Mouse (Mus musculus): ENCODE results near the gene Olfr556. TPM values are rescaled to one million over a fixed set of nuclear protein-coding genes. Genes with fewer than 3 reads are reported as not detected.

Olfr556 gene
- polyA plus RNA-seq (2015; fragmentation: Nextera tagmentation; extraction: Ambion mirVana) = not detected in 2 replicates

GRCm38 (mm10) chr7:102664599-102664998, at the start of gene Olfr556:
Gene Olfr556 (plus strand): TSS chr7:102664899.

GRCm38 (mm10) chr7:102618118-102618517, 46.6 kb upstream of the Olfr556 start, which contains the start of gene Olfr553:
Gene Olfr553 (minus strand): TSS chr7:102618218.

DNA sequence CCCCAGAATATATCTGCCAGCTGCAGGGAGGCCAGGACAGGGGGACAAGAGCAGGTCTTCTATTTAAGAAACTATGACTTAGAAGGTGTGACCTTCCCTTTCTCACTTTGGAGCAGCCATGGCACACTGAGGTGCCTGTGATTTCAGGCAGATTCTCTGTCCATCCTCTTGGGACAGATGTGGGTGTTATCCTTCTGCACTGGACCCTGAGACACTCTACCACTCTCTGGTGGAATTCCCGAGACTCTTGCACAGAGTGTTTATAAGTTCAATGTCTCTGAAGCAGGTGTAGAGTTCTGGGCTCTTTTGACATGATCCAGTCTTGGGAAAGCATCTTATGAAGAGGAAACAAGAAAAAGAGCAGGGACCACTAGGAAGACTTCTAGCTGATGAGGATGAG, 26.6 kb upstream of the Olfr556 start, which contains the start of gene Olfr554:
Olfr554 (plus strand) TSS at position 301 of the 400 bp plus-strand sequence.

GRCm38 (mm10) chr7:102658523-102658922, 6.2 kb upstream of the Olfr556 start, which contains the start of gene Olfr555:
Gene Olfr555 (plus strand): TSS chr7:102658823.

DNA sequence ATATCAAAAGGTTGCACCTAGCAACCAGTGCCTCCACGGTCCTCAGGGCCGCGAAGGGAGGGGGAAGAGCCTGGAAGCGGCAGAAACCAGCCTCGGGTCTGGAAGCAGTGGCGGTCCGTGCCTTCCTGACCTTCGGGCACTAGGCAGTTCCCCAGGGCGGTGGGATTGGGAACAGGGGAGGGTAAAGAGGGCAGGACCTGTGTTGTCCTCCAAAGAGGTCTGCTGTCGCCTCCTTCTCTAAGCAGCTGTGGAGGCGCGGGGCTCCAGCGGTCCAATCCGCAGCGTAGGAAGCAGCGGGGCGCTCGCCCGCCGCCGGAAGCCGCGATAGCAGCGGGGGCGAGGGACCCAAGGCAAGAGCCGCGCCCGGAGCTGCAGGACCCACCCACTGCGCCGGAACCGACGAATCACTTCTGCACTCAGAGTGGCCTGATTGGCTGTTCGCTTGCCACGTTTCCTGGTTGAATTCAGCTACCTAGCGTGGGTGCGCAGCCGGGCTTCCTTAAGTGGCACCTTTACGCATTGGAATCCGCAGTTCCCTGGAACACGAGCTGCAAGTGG, 22.3 kb downstream of the Olfr556 start, which contains the start of gene Trim68:
Trim68 (minus strand) TSS at position 384 of the 558 bp plus-strand sequence.

DNA sequence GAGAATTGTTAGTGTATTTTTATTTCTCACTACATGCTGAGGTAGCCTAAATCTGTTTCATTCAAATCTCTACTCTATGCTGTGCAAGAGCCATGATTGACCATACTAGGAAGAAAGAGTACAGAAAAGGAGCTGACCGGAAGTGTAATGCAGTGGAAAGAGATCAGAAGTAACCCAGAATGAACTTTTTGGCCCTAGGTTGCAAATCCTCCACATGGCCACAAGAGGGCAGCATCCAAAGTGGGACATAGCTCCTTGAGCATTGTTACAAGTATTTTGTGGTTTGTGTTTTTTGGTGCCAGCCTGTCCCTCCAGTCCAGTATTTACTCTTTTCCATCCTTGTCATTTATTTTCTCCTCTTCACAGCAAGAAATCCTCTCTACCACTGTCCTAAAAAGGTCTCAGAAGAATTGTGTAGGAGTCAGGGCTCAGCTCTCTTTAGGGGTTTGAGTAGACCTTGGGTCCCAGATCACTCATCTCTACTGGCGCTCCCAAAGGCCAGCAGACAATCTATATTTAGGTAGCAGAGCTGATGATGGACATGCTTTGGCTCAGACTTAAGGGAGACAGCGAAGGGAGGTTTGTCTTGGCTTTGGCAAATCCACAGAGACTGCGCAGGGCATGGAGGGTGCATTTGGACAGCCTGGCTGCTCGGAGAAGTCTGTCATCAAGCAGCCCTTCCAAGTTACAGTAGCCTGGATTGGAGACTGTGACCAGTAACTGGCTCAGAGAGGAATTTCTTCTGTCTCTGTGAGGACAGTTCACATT, 30.8 kb downstream of the Olfr556 start, which contains the start of gene Olfr557:
Olfr557 (plus strand) TSS at position 553 of the 768 bp plus-strand sequence.

GRCm38 (mm10) chr7:102701915-102702314, 37.2 kb downstream of the Olfr556 start, which contains the start of gene Olfr558:
Gene Olfr558 (plus strand): TSS chr7:102702215.

GRCm38 (mm10) chr7:102718970-102719369, 54.3 kb downstream of the Olfr556 start, which contains the start of gene Olfr33:
Gene Olfr33 (minus strand): TSS chr7:102719070.

Other genes with a start within 250 kb of the Olfr556 start
- 179 and 203 TPM in 2 replicates for gene Rrm1, start 223.2 kb upstream of the Olfr556 start, polyA plus RNA-seq (2015; fragmentation: Nextera tagmentation; extraction: Ambion mirVana)
- gene Olfr543, start 183.2 kb upstream of the Olfr556 start, polyA plus RNA-seq (2015; fragmentation: Nextera tagmentation; extraction: Ambion mirVana) = 0.51 and 0.91 TPM in 2 replicates
- 0.19 and 0.34 TPM in 2 replicates for gene Olfr544, start 176.6 kb upstream of the Olfr556 start, polyA plus RNA-seq (2015; fragmentation: Nextera tagmentation; extraction: Ambion mirVana)
- 0.08 TPM in 1 of 2 replicates, not detected in the other for gene Olfr545, start 165.3 kb upstream of the Olfr556 start, polyA plus RNA-seq (2015; fragmentation: Nextera tagmentation; extraction: Ambion mirVana)
- gene Olfr547, start 130.2 kb upstream of the Olfr556 start, polyA plus RNA-seq (2015; fragmentation: Nextera tagmentation; extraction: Ambion mirVana) = not detected in 2 replicates
- not detected in 2 replicates for gene Olfr548-ps1, start 124.0 kb upstream of the Olfr556 start, polyA plus RNA-seq (2015; fragmentation: Nextera tagmentation; extraction: Ambion mirVana)
- not detected in 2 replicates for gene Olfr549, start 115.0 kb upstream of the Olfr556 start, polyA plus RNA-seq (2015; fragmentation: Nextera tagmentation; extraction: Ambion mirVana)
- gene Trim21, start 99.4 kb upstream of the Olfr556 start, polyA plus RNA-seq (2015; fragmentation: Nextera tagmentation; extraction: Ambion mirVana) = 1.1 and 1.3 TPM in 2 replicates
- gene Olfr550, start 93.5 kb upstream of the Olfr556 start, polyA plus RNA-seq (2015; fragmentation: Nextera tagmentation; extraction: Ambion mirVana) = not detected in 2 replicates
- gene Olfr551, start 73.0 kb upstream of the Olfr556 start, polyA plus RNA-seq (2015; fragmentation: Nextera tagmentation; extraction: Ambion mirVana) = not detected in 2 replicates
- not detected in 2 replicates for gene Olfr552, start 67.1 kb upstream of the Olfr556 start, polyA plus RNA-seq (2015; fragmentation: Nextera tagmentation; extraction: Ambion mirVana)
- gene Olfr553, start 46.7 kb upstream of the Olfr556 start, polyA plus RNA-seq (2015; fragmentation: Nextera tagmentation; extraction: Ambion mirVana) = not detected in 2 replicates
- gene Olfr554, start 26.5 kb upstream of the Olfr556 start, polyA plus RNA-seq (2015; fragmentation: Nextera tagmentation; extraction: Ambion mirVana) = not detected in 2 replicates
- not detected in 2 replicates for gene Olfr555, start 6.1 kb upstream of the Olfr556 start, polyA plus RNA-seq (2015; fragmentation: Nextera tagmentation; extraction: Ambion mirVana)
- gene Trim68, start 22.4 kb downstream of the Olfr556 start, polyA plus RNA-seq (2015; fragmentation: Nextera tagmentation; extraction: Ambion mirVana) = 3.6 and 4.1 TPM in 2 replicates
- gene Olfr557, start 31.0 kb downstream of the Olfr556 start, polyA plus RNA-seq (2015; fragmentation: Nextera tagmentation; extraction: Ambion mirVana) = not detected in 2 replicates
- gene Olfr558, start 37.3 kb downstream of the Olfr556 start, polyA plus RNA-seq (2015; fragmentation: Nextera tagmentation; extraction: Ambion mirVana) = 0.06 TPM in 1 of 2 replicates, not detected in the other
- gene Olfr33, start 54.2 kb downstream of the Olfr556 start, polyA plus RNA-seq (2015; fragmentation: Nextera tagmentation; extraction: Ambion mirVana) = not detected in 2 replicates
- gene Olfr559, start 62.6 kb downstream of the Olfr556 start, polyA plus RNA-seq (2015; fragmentation: Nextera tagmentation; extraction: Ambion mirVana) = not detected in 2 replicates
- gene Olfr560, start 94.5 kb downstream of the Olfr556 start, polyA plus RNA-seq (2015; fragmentation: Nextera tagmentation; extraction: Ambion mirVana) = not detected in 2 replicates
- not detected in 2 replicates for gene Olfr78, start 94.6 kb downstream of the Olfr556 start, polyA plus RNA-seq (2015; fragmentation: Nextera tagmentation; extraction: Ambion mirVana)
- not detected in 2 replicates for gene Olfr561, start 106.3 kb downstream of the Olfr556 start, polyA plus RNA-seq (2015; fragmentation: Nextera tagmentation; extraction: Ambion mirVana)
- not detected in 2 replicates for gene Olfr564, start 138.6 kb downstream of the Olfr556 start, polyA plus RNA-seq (2015; fragmentation: Nextera tagmentation; extraction: Ambion mirVana)
- not detected in 2 replicates for gene Olfr566, start 193.9 kb downstream of the Olfr556 start, polyA plus RNA-seq (2015; fragmentation: Nextera tagmentation; extraction: Ambion mirVana)
- not detected in 2 replicates for gene Olfr568, start 212.2 kb downstream of the Olfr556 start, polyA plus RNA-seq (2015; fragmentation: Nextera tagmentation; extraction: Ambion mirVana)
- not detected in 2 replicates for gene Olfr569, start 226.0 kb downstream of the Olfr556 start, polyA plus RNA-seq (2015; fragmentation: Nextera tagmentation; extraction: Ambion mirVana)
- gene Olfr570, start 229.7 kb downstream of the Olfr556 start, polyA plus RNA-seq (2015; fragmentation: Nextera tagmentation; extraction: Ambion mirVana) = not detected in 2 replicates

All from spleen, postnatal 0 days (tissue).